13 mouse cellular contexts compared by ENCODE assay signal in genomic region chr7:83868200-83868599, GRCm38 (mm10).
"Had no signal": no experiment of that assay in that cellular context is flagged by ENCODE, and none has a peak within 500 bp of the region (broad histone marks: within the 10 kb centered on the region; RNA-seq: fewer than 3 reads in every experiment).

No protein-coding gene starts in this region.

- H3K27ac ChIP-seq: limb, embryonic 15.5 days; liver, embryonic 12.5 days; midbrain, embryonic 10.5 days; neural tube, embryonic 15.5 days had no signal

- DNase-seq: kidney, adult 8-10 months; lung, embryonic 14.5 days; lung, postnatal 4 days; midbrain, embryonic 14.5 days; right cerebral cortex, adult 18-20 months; right cerebral cortex, postnatal 25 days; thymus, adult 2 months; thymus, postnatal 25 days had no signal

- H3K4me1 ChIP-seq: limb, embryonic 15.5 days; liver, embryonic 12.5 days; neural tube, embryonic 15.5 days had no signal

- H3K36me3 ChIP-seq: limb, embryonic 15.5 days; liver, embryonic 12.5 days; midbrain, embryonic 10.5 days; neural tube, embryonic 15.5 days had no signal

- H3K27me3 ChIP-seq: limb, embryonic 15.5 days; liver, embryonic 12.5 days; neural tube, embryonic 15.5 days had no signal

- H3K4me3 ChIP-seq: limb, embryonic 15.5 days; liver, embryonic 12.5 days; midbrain, embryonic 10.5 days; myocyte; neural tube, embryonic 15.5 days had no signal
